20 mouse cellular contexts compared by ENCODE assay signal in genomic region chr1:52133254-52133653, GRCm38 (mm10).
"Had no signal": no experiment of that assay in that cellular context is flagged by ENCODE, and none has a peak within 500 bp of the region (broad histone marks: within the 10 kb centered on the region; RNA-seq: fewer than 3 reads in every experiment).

No protein-coding gene starts in this region.

- H3K27ac ChIP-seq: liver, embryonic 15.5 days; lung, embryonic 15.5 days; macrophage; midbrain, embryonic 10.5 days; midbrain, embryonic 13.5 days; midbrain, embryonic 15.5 days; neural tube, embryonic 13.5 days; neural tube, embryonic 15.5 days; stomach, embryonic 15.5 days; stomach, postnatal 0 days had no signal

- H3K4me2 ChIP-seq: liver, embryonic 15.5 days; lung, embryonic 15.5 days; midbrain, embryonic 13.5 days; midbrain, embryonic 15.5 days; neural tube, embryonic 13.5 days; neural tube, embryonic 15.5 days; stomach, embryonic 15.5 days had no signal

- DNase-seq: liver, postnatal 0 days; lung, adult 2 months; lung, postnatal 14 days; lung, postnatal 36 days; right cerebral cortex, postnatal 14 days; thymus, adult 2 months; thymus, postnatal 25 days; thymus, postnatal 4 days had no signal

- H3K9ac ChIP-seq: liver, embryonic 15.5 days; liver, postnatal 0 days; lung, embryonic 15.5 days; midbrain, embryonic 13.5 days; midbrain, embryonic 15.5 days; neural tube, embryonic 13.5 days; neural tube, embryonic 15.5 days; stomach, embryonic 15.5 days had no signal

- H3K4me1 ChIP-seq: liver, embryonic 15.5 days; lung, embryonic 15.5 days; midbrain, embryonic 10.5 days; midbrain, embryonic 13.5 days; midbrain, embryonic 15.5 days; neural tube, embryonic 13.5 days; neural tube, embryonic 15.5 days; stomach, embryonic 15.5 days had no signal

- H3K27me3 ChIP-seq: liver, embryonic 15.5 days; lung, embryonic 15.5 days; megakaryocyte, embryonic 14.5 days; midbrain, embryonic 13.5 days; midbrain, embryonic 15.5 days; neural tube, embryonic 13.5 days; neural tube, embryonic 15.5 days; stomach, embryonic 15.5 days had no signal

- H3K4me3 ChIP-seq: liver, embryonic 15.5 days; lung, embryonic 15.5 days; megakaryocyte, embryonic 14.5 days; midbrain, embryonic 10.5 days; midbrain, embryonic 13.5 days; midbrain, embryonic 15.5 days; myocyte; neural tube, embryonic 13.5 days; neural tube, embryonic 15.5 days; stomach, embryonic 15.5 days had no signal

- H3K36me3 ChIP-seq: midbrain, embryonic 10.5 days; midbrain, embryonic 13.5 days; midbrain, embryonic 15.5 days; neural tube, embryonic 15.5 days had no signal

- H3K9me3 ChIP-seq: liver, embryonic 15.5 days; lung, embryonic 15.5 days; megakaryocyte, embryonic 14.5 days; midbrain, embryonic 10.5 days; midbrain, embryonic 13.5 days; midbrain, embryonic 15.5 days; neural tube, embryonic 13.5 days; neural tube, embryonic 15.5 days; stomach, embryonic 15.5 days had no signal
